Mouse (Mus musculus) heart, postnatal 0 days (tissue): Measurements from ENCODE around the gene Dtl. TPM values are rescaled to one million over a fixed set of nuclear protein-coding genes. Genes with fewer than 3 reads are reported as not detected.

ENCODE experiments used
- ATAC-seq: fragments of 200-750 bp; cut with Nextera tagmentation; 2 replicates; pipeline ENCODE4 v1.8.0; 2017; ENCODE audit warnings: low read depth, moderate number of reproducible peaks, moderate library complexity; ENCODE audit not compliant: insufficient read depth
- DNase-seq: peaks from one replicate; pipeline ENCODE4 v3.0.0-alpha.2; 2016; ENCODE audit warnings: low spot score
- H3K27ac ChIP-seq: fragments of 300-500 bp; sonication (generic); 2 replicates; pipeline ENCODE4 v1.5.1; 2014; ENCODE audit warnings: low read depth, mild to moderate bottlenecking
- H3K27me3 ChIP-seq: fragments of 300-500 bp; sonication (generic); 2 replicates; pipeline ENCODE4 v1.6.1; 2014; ENCODE audit warnings: low read length, mixed read lengths; ENCODE audit not compliant: control insufficient read depth, insufficient read depth
- H3K36me3 ChIP-seq: fragments of 300-500 bp; sonication (generic); replicated peaks from 2 replicates; pipeline ENCODE4 v1.6.1; 2014; ENCODE audit warnings: low read length, mixed read lengths; ENCODE audit not compliant: control insufficient read depth, insufficient read depth
- H3K4me1 ChIP-seq: fragments of 300-500 bp; sonication (generic); 2 replicates; pipeline ENCODE4 v1.6.1; 2014; ENCODE audit warnings: antibody characterized with exemption; ENCODE audit not compliant: control insufficient read depth, insufficient read depth
- H3K4me2 ChIP-seq: fragments of 300-500 bp; sonication (generic); 2 replicates; pipeline ENCODE4 v1.6.1; 2014; ENCODE audit warnings: low read depth, mild to moderate bottlenecking, low read length, moderate library complexity
- H3K4me3 ChIP-seq: fragments of 300-500 bp; sonication (generic); 2 replicates; pipeline ENCODE4 v1.5.1; 2014; ENCODE audit warnings: low read depth, low read length
- H3K9ac ChIP-seq: fragments of 300-500 bp; sonication (generic); replicated peaks from 2 replicates; pipeline ENCODE4 v1.6.1; 2014; ENCODE audit warnings: low read depth, low read length, mixed read lengths
- H3K9me3 ChIP-seq: fragments of 300-500 bp; sonication (generic); replicated peaks from 2 replicates; pipeline ENCODE4 v1.6.1; 2016; ENCODE audit warnings: low read length; ENCODE audit not compliant: control insufficient read depth
- CTCF ChIP-seq: IDR thresholded peaks from 2 replicates; pipeline ENCODE4 v1.5.1; 2016; ENCODE audit warnings: antibody characterized with exemption, control low read depth, low read depth
- EP300 ChIP-seq: IDR thresholded peaks from 2 replicates; pipeline ENCODE4 v1.6.1; 2016; ENCODE audit warnings: antibody characterized with exemption, low read depth
- WGBS: fragments of 180-500 bp; shearing (Covaris S2); extraction: QIAGEN DNeasy Blood & Tissue Kit; methylation state at CpG from one replicate; pipeline ENCODE4 v1.1.7; 2014; 5-methylcytosine and 5-hydroxymethylcytosine counted together
- polyA plus RNA-seq: library from polyadenylated mRNA; unstranded; fragments of >200 nt; fragmentation: Nextera tagmentation; extraction: Ambion mirVana; gene quantifications from 2 replicates; pipeline ENCODE4 v1.2.1, GENCODE M21; 2015
- total RNA-seq: library from RNA; depleted of rRNA; stranded (reverse); fragments of >200 nt; gene quantifications from 2 replicates; pipeline ENCODE4 v1.2.3, GENCODE M21; 2014; ENCODE audit warnings: low replicate concordance

Gene Dtl
- total and polyA plus RNA-seq, 2 experiments from 2014 or later = 6.2 to 7.6 TPM

GRCm38 (mm10) chr1:191618067-191618766, 42.9 kb upstream of the Dtl start:
- Histone ChIP-seq H3K9ac (no peak overlapping the region), H3K36me3 (peaks cover 79% of the 10 kb centered on the region), H3K4me1 (no peaks in the 10 kb centered on the region), H3K27me3 (no peaks in the 10 kb centered on the region), H3K27ac (peak overlapping the region; percentile 76), H3K4me2 (no peak overlapping the region), H3K4me3 (no peak overlapping the region), H3K9me3 (no peaks in the 10 kb centered on the region)
- peak; percentile 33 for ATAC-seq
- 58% methylated on average over 12 of the region's 12 CpGs for WGBS
- TF ChIP-seq EP300 (no peak), CTCF (no peak)
- peak; percentile 61 for DNase-seq

- ATAC-seq (no peak), DNase-seq (no peak)
- H3K9ac ChIP-seq = no peak overlapping the region
- H3K27me3 ChIP-seq = no peaks in the 10 kb centered on the region
- H3K4me3 ChIP-seq = no peak overlapping the region
- no peaks in the 10 kb centered on the region for H3K4me1 ChIP-seq
- H3K36me3 ChIP-seq = peaks cover 86% of the 10 kb centered on the region
- WGBS = 67% methylated on average over 3 of the region's 3 CpGs
- H3K27ac ChIP-seq = peak overlapping the region; percentile 76
- H3K9me3 ChIP-seq = no peaks in the 10 kb centered on the region
- no peak overlapping the region for H3K4me2 ChIP-seq
- TF ChIP-seq CTCF (no peak), EP300 (no peak)
Measured at GRCm38 (mm10) chr1:191617589-191617988, 42.2 kb upstream of the Dtl start.

- no peaks in the 10 kb centered on the region for H3K4me1 ChIP-seq
- TF ChIP-seq EP300 (no peak), CTCF (no peak)
- H3K27me3 ChIP-seq = no peaks in the 10 kb centered on the region
- DNase-seq (no peak), ATAC-seq (no peak)
- WGBS = 94% methylated on average over 8 of the region's 8 CpGs
- H3K4me3 ChIP-seq = no peak overlapping the region
- H3K9ac ChIP-seq = no peak overlapping the region
- H3K36me3 ChIP-seq = peaks cover 89% of the 10 kb centered on the region
- H3K4me2 ChIP-seq = no peak overlapping the region
- H3K9me3 ChIP-seq = no peaks in the 10 kb centered on the region
- no peak overlapping the region for H3K27ac ChIP-seq
Measured at GRCm38 (mm10) chr1:191616245-191616644, 40.9 kb upstream of the Dtl start.

- Histone ChIP-seq H3K36me3 (peaks cover 95% of the 10 kb centered on the region), H3K27me3 (no peaks in the 10 kb centered on the region), H3K4me2 (no peak overlapping the region), H3K27ac (no peak overlapping the region), H3K4me1 (no peaks in the 10 kb centered on the region), H3K9ac (no peak overlapping the region), H3K9me3 (no peaks in the 10 kb centered on the region), H3K4me3 (no peak overlapping the region)
- WGBS = 77% methylated on average over 16 of the region's 16 CpGs
- no peak for DNase-seq
- no peak for TF ChIP-seq EP300
- no peak for TF ChIP-seq CTCF
- ATAC-seq = no peak
Measured at GRCm38 (mm10) chr1:191612877-191613276, 37.5 kb upstream of the Dtl start.

GRCm38 (mm10) chr1:191611686-191612085, 36.3 kb upstream of the Dtl start:
- Histone ChIP-seq H3K27me3 (no peaks in the 10 kb centered on the region), H3K4me1 (no peaks in the 10 kb centered on the region), H3K4me3 (no peak overlapping the region), H3K9ac (no peak overlapping the region), H3K9me3 (no peaks in the 10 kb centered on the region), H3K36me3 (peaks cover 95% of the 10 kb centered on the region), H3K27ac (no peak overlapping the region), H3K4me2 (no peak overlapping the region)
- DNase-seq (no peak), ATAC-seq (no peak)
- no peak for TF ChIP-seq CTCF
- no peak for TF ChIP-seq EP300
- WGBS = 84% methylated on average over 9 of the region's 9 CpGs

- ATAC-seq = no peak
- no peak for TF ChIP-seq CTCF
- no peak for TF ChIP-seq EP300
- Histone ChIP-seq H3K36me3 (peaks cover 94% of the 10 kb centered on the region), H3K4me3 (no peak overlapping the region), H3K9ac (no peak overlapping the region), H3K27ac (no peak overlapping the region), H3K4me2 (no peak overlapping the region), H3K27me3 (no peaks in the 10 kb centered on the region), H3K9me3 (no peaks in the 10 kb centered on the region), H3K4me1 (no peaks in the 10 kb centered on the region)
- no peak for DNase-seq
- 93% methylated on average over 7 of the region's 7 CpGs for WGBS
Measured at GRCm38 (mm10) chr1:191610357-191610756, 35.0 kb upstream of the Dtl start.
